Mouse (Mus musculus) lung, postnatal 0 days (tissue): ENCODE measurements around the gene Gm20662. TPM values are rescaled to one million over a fixed set of nuclear protein-coding genes. Genes with fewer than 3 reads are reported as not detected.

Experiments used
- ATAC-seq: fragments of 200-750 bp; cut with Nextera tagmentation; 2 replicates; pipeline ENCODE4 v1.8.0; 2017; ENCODE audit warnings: moderate library complexity
- DNase-seq: peaks from one replicate; pipeline ENCODE4 v3.0.0-alpha.2; 2016; ENCODE audit warnings: low spot score
- H3K27ac ChIP-seq: fragments of 300-500 bp; sonication (generic); 2 replicates; pipeline ENCODE4 v1.5.1; 2014; ENCODE audit warnings: antibody characterized with exemption, mild to moderate bottlenecking, low read length, mixed read lengths
- H3K27me3 ChIP-seq: fragments of 300-500 bp; sonication (generic); replicated peaks from 2 replicates; pipeline ENCODE4 v1.6.1; 2014; ENCODE audit warnings: low read length, mixed read lengths; ENCODE audit not compliant: insufficient read depth
- H3K36me3 ChIP-seq: fragments of 300-500 bp; sonication (generic); 2 replicates; pipeline ENCODE4 v1.6.1; 2014; ENCODE audit warnings: low read length, mixed read lengths; ENCODE audit not compliant: insufficient read depth
- H3K4me1 ChIP-seq: fragments of 300-500 bp; sonication (generic); 2 replicates; pipeline ENCODE4 v1.6.1; 2014; ENCODE audit warnings: antibody characterized with exemption, low read depth, low read length, mixed read lengths; ENCODE audit not compliant: insufficient read depth
- H3K4me2 ChIP-seq: fragments of 300-500 bp; sonication (generic); replicated peaks from 2 replicates; pipeline ENCODE4 v1.6.1; 2014; ENCODE audit warnings: low read depth, mild to moderate bottlenecking, low read length, moderate library complexity, mixed read lengths
- H3K4me3 ChIP-seq: fragments of 300-500 bp; sonication (generic); 2 replicates; pipeline ENCODE4 v1.5.1; 2014; ENCODE audit warnings: low read depth, low read length
- H3K9ac ChIP-seq: fragments of 300-500 bp; sonication (generic); replicated peaks from 2 replicates; pipeline ENCODE4 v1.6.1; 2014; ENCODE audit warnings: low read depth, mild to moderate bottlenecking
- H3K9me3 ChIP-seq: fragments of 300-500 bp; sonication (generic); 2 replicates; pipeline ENCODE4 v1.6.1; 2016; ENCODE audit warnings: low read length, mixed read lengths
- CTCF ChIP-seq: IDR thresholded peaks from 2 replicates; pipeline ENCODE4 v1.5.1; 2016; ENCODE audit warnings: antibody characterized with exemption, mild to moderate bottlenecking
- EP300 ChIP-seq: IDR thresholded peaks from 2 replicates; pipeline ENCODE4 v1.6.1; 2016; ENCODE audit warnings: antibody characterized with exemption, mild to moderate bottlenecking, control low read depth
- whole genome bisulfite sequencing: fragments of 180-500 bp; shearing (Covaris S2); extraction: QIAGEN DNeasy Blood & Tissue Kit; methylation state at CpG from one replicate; pipeline ENCODE4 v1.1.7; 2014; 5-methylcytosine and 5-hydroxymethylcytosine counted together
- polyA plus RNA-seq: library from polyadenylated mRNA; unstranded; fragments of >200 nt; fragmentation: Nextera tagmentation; extraction: Ambion mirVana; gene quantifications from 2 replicates; pipeline ENCODE4 v1.2.1, GENCODE M21; 2015

The Gm20662 gene
- polyA plus RNA-seq, 1 experiment from 2014 or later = 0.44 TPM

DNA sequence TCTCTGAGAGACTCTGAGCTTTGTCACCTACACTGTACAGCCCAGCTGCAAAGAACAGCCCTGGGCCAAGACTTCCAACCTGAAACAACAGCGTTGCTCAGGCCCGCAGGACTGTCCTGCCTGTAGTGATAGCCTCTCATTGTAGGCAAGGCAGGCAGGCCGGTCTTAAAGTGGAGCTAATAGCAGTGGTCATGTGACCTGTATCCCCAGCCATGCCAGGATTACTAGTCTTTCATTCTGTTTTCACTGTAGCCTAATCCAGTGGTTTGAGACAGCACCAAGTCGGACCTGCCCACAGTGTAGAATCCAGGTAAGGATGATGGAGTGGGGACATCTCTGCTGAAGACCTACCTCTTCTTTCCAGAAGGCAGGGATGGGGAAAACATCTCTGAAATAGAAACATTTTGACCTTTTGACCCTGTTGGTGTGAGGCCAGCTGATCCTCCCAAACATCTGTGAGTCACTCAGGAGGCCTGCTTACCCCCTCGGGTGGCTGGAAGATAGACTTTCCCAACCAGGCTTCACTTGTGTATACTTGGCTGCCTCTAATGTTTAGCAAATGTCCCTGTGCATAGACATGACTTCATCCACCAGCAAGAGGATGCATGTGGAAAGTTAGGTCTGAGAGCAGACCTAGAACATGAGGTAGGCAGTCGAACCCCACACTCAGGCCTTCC lies 40.4 kb upstream of the Gm20662 start:
- Histone ChIP-seq H3K4me1 (no peaks in the 10 kb centered on the region), H3K9ac (no peak overlapping the region), H3K9me3 (no peaks in the 10 kb centered on the region), H3K27ac (no peak overlapping the region), H3K4me2 (no peak overlapping the region), H3K27me3 (no peaks in the 10 kb centered on the region), H3K36me3 (no peaks in the 10 kb centered on the region), H3K4me3 (no peak overlapping the region)
- 76% methylated on average over 6 of the region's 6 CpGs for WGBS
- DNase-seq (peak; percentile 46), ATAC-seq (peak; percentile 75)
- no peak for TF ChIP-seq CTCF
- TF ChIP-seq EP300 = no peak

DNA sequence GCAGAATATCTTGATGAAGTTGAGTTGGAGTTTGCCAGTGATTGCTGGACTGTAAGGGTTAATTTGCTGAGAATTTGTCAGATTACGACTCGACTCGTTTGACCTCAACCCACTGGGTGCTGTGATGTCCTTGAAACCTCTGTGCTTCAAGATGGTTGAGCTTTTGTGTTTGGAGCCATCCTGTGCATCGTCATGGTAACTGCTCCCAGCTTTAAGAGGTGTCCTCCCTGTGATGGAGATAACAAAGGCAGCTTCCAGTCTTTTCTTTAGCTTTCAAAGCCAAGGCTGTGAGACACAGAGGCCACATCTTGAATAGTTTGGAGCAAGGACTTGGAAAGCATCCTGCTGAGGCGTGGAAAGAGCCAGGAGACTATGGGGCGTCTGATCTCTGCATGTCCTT lies 39.0 kb upstream of the Gm20662 start:
- no peak overlapping the region for H3K4me3 ChIP-seq
- H3K27me3 ChIP-seq = no peaks in the 10 kb centered on the region
- 61% methylated on average over 6 of the region's 6 CpGs for WGBS
- H3K36me3 ChIP-seq = no peaks in the 10 kb centered on the region
- TF ChIP-seq CTCF (no peak), EP300 (no peak)
- H3K4me2 ChIP-seq = no peak overlapping the region
- DNase-seq (no peak), ATAC-seq (no peak)
- no peaks in the 10 kb centered on the region for H3K4me1 ChIP-seq
- H3K9ac ChIP-seq = no peak overlapping the region
- no peaks in the 10 kb centered on the region for H3K9me3 ChIP-seq
- H3K27ac ChIP-seq = no peak overlapping the region

DNA sequence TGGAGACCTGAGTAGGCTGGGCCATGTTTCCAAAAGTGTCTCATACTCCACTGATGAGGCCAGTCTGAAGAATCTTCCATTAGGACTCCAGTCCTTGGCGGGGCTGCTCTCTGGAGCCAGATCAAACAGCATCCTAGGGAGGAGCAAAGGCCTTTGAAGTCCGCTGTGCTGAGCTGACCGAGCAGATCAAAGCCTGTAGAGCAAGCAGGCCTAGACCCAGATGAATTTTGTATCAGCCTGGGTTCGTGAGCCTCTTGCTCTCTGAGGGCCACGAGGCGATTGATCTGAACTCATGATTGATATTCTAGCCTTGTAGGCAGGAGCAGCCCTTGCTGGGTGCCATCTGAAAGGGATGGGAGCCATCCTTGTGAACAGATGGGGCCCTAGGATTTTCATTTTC lies 36.3 kb upstream of the Gm20662 start:
- Histone ChIP-seq H3K4me3 (no peak overlapping the region), H3K9me3 (no peaks in the 10 kb centered on the region), H3K36me3 (no peaks in the 10 kb centered on the region), H3K9ac (no peak overlapping the region), H3K27me3 (no peaks in the 10 kb centered on the region), H3K4me2 (no peak overlapping the region), H3K4me1 (no peaks in the 10 kb centered on the region), H3K27ac (no peak overlapping the region)
- no peak for TF ChIP-seq CTCF
- TF ChIP-seq EP300 = no peak
- 50% methylated on average over 6 of the region's 6 CpGs for WGBS
- ATAC-seq (peak; percentile 16; the same call in 1 of the 2 replicates), DNase-seq (no peak)

DNA sequence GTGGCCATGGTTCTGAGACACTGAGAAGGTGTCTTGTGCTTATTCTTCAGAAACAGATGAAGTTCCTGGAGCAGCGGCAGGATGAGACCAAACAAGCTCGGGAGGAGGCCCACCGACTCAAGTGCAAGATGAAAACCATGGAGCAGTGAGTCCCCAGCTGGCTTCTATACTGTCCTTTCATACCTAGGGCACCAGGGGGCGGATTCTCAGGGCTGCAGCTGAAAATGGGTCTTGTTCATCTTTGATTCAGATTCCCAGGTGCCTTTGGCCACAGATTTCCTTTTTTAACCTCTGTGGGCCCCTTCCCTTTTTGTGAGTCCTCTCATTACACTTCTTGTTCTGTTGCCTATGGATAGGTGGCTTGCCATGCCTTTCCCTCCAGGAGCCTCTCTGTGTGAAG lies 35.2 kb upstream of the Gm20662 start:
- Histone ChIP-seq H3K4me1 (no peaks in the 10 kb centered on the region), H3K4me3 (no peak overlapping the region), H3K27ac (no peak overlapping the region), H3K9ac (no peak overlapping the region), H3K27me3 (no peaks in the 10 kb centered on the region), H3K9me3 (no peaks in the 10 kb centered on the region), H3K4me2 (no peak overlapping the region), H3K36me3 (no peaks in the 10 kb centered on the region)
- ATAC-seq (no peak), DNase-seq (no peak)
- TF ChIP-seq CTCF (peak; percentile 51), EP300 (no peak)
- WGBS = 87% methylated on average over 4 of the region's 4 CpGs

DNA sequence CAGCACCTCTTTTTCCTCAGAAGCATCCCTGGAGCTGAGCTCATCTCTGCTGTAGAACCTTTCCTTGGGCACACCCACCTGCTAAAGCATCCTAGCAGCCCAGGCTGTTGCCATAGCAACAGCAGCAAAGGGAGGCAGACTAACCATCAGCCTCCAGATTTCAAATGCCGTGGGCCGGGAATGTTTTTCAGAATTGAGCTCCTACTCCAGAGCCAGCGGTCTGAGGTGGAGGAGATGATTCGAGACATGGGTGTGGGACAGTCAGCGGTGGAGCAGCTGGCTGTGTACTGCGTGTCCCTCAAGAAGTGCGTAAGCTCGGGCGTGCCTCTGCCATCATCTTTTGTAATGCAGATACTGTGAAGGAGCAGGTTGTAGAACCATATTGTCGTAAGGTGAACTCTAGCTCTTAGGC lies 34.8 kb upstream of the Gm20662 start:
- 87% methylated on average over 10 of the region's 10 CpGs for WGBS
- no peak overlapping the region for H3K27ac ChIP-seq
- TF ChIP-seq CTCF (no peak), EP300 (no peak)
- H3K9ac ChIP-seq = no peak overlapping the region
- H3K4me1 ChIP-seq = no peaks in the 10 kb centered on the region
- H3K9me3 ChIP-seq = no peaks in the 10 kb centered on the region
- H3K4me2 ChIP-seq = no peak overlapping the region
- H3K36me3 ChIP-seq = no peaks in the 10 kb centered on the region
- DNase-seq = no peak
- ATAC-seq = no peak
- no peak overlapping the region for H3K4me3 ChIP-seq
- H3K27me3 ChIP-seq = no peaks in the 10 kb centered on the region

DNA sequence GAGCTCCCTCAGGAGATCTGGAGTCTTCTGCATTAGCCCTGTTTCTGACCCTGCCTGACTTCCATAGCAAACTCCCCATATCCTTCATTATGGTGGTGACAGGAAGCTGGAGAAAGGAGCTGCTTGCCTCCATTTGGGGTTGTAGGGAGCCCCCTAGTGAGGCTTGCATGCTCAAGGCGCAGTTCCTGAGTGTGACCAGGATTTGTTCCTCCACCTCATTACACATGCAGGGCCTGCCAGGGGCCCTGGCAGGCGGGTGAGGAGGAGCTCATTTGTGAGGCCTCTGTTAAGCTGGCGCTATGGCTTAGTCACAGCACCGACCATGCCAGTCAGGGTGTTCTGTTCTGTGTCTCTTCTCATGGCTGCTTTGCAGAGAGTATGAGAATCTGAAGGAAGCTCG lies 34.3 kb upstream of the Gm20662 start:
- no peak for TF ChIP-seq EP300
- TF ChIP-seq CTCF = peak; percentile 70
- H3K27ac ChIP-seq = no peak overlapping the region
- H3K27me3 ChIP-seq = no peaks in the 10 kb centered on the region
- no peak overlapping the region for H3K9ac ChIP-seq
- no peaks in the 10 kb centered on the region for H3K36me3 ChIP-seq
- 55% methylated on average over 5 of the region's 5 CpGs for WGBS
- H3K4me1 ChIP-seq = no peaks in the 10 kb centered on the region
- DNase-seq (peak; percentile 64), ATAC-seq (peak; percentile 22; the same call in 1 of the 2 replicates)
- H3K9me3 ChIP-seq = no peaks in the 10 kb centered on the region
- no peak overlapping the region for H3K4me2 ChIP-seq
- H3K4me3 ChIP-seq = no peak overlapping the region
